Mouse (Mus musculus) CD4-positive naive resting alpha-beta T cell, adult 76 days (primary cell): Measurements from ENCODE around the gene Tmem14a. TPM values are rescaled to one million over a fixed set of nuclear protein-coding genes. Genes with fewer than 3 reads are reported as not detected.

Experiments
- total RNA-seq: library from RNA; stranded (reverse); gene quantifications from one replicate; pipeline ENCODE4 v1.2.4, GENCODE M21; 2023

Gene Tmem14a
- 1.1 TPM for total RNA-seq

GRCm38 (mm10) chr1:21218489-21218919 is at the start of gene Tmem14a:
Gene Tmem14a, plus strand, starts transcription at chr1:21218575.

GRCm38 (mm10) chr1:21239911-21240898 is 21.8 kb downstream of the Tmem14a start, which contains the start of gene Gsta3:
Gene Gsta3, plus strand, starts transcription at chr1:21240589.

Other genes starting within 250 kb of the Tmem14a start
- gene Tram2, start 139.3 kb upstream of the Tmem14a start, total RNA-seq, result 10.3 TPM
- gene Gsta3, start 22.0 kb downstream of the Tmem14a start, total RNA-seq, result not detected
- gene Khdc1a, start 131.1 kb downstream of the Tmem14a start, total RNA-seq, result not detected
- gene Khdc1c, start 149.8 kb downstream of the Tmem14a start, total RNA-seq, result not detected
- gene Khdc1b, start 165.0 kb downstream of the Tmem14a start, total RNA-seq, result not detected